Mouse (Mus musculus): ENCODE measurements at regions not wholly inside any gene's neighbourhood (a gene's known extent, or its start where the extent isn't known, plus 50 kb on each side); places are given as distances from the start of the nearest gene placed in this dataset.

DNA sequence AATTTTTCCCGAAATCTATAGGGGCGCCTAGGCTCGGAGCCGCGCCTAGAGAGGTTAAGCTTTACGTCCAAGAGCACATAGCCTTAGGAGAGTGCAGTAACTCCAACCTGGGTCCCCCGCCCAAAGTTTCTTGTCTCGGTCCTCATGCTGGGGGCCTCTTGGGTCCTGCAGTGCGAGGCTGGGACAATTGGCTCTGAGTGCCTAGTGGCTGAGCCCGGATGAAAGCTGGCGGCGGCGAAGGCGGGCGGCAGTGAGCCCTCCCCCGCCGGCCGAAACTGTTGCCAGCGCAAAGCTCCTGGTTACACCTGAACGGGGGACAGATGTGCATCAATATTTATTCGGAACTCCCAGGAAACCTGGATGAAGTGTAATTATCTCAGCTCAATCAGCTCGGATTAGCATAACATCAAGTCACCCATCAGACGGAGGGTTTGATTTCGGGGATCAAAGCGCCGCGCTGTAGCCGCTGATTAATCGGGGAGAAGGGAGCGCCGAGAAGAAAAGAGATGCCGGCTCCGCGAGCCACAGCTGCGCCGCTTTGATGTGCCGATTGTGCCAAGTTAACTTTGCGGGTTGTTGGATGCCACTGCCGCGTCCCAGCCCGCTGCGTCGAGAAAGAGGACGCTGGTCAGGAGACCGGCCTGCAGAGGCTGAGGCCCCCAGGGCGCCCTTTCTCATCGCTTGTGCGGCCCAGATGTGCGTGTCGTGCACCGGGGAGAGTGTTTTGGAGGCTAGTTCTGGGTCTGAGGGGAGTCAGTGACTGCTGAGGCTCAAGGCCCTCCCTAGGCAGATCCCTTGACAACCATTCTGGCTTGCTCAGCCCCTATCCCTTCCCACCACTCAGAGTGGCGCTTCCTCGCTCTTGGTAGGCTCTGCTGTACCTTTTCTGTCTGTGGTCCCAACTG lies 123.7 kb upstream of the 4931429L15Rik start:
- TF ChIP-seq CTCF (IDR thresholded peaks at IDR 0.05; ENCODE audit: borderline replicate concordance, control insufficient read depth, extremely low read depth, insufficient read depth, low read length, poor library complexity) (no peak), POLR2A (IDR thresholded peaks at IDR 0.05; ENCODE audit: control insufficient read depth, extremely low read depth, insufficient read depth, low read length, poor library complexity) (no peak)

All from thymus, adult 2 months (tissue).